Mouse (Mus musculus) liver, embryonic 14.5 days (tissue): ENCODE results near the gene Stat5b.

Source experiments
- CTCF ChIP-seq: IDR thresholded peaks from 2 replicates; pipeline ENCODE4 v1.5.1; 2016; ENCODE audit warnings: antibody characterized with exemption, low read depth, control low read depth
- EP300 ChIP-seq: IDR thresholded peaks from 2 replicates; pipeline ENCODE4 v1.6.1; 2016; ENCODE audit warnings: antibody characterized with exemption, low read depth

DNA sequence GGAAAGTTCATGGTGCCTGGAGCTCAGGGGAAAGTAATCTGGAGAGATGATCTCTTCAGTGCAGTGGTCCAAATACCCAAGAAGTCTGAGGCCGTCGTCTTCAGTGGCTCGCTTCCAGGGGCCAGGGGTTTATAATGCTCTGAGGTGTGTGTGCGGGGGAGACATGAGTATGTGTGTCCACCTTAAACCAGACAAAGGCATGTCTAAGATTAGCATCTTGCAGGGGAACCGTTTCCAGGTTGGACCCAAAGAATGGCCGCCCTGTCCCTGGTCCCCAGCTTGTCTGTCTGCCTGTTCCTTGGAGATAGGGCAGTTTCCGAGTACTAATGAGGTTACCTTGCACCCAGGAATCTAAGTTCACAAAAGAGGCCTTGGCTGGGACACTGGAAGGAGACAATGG lies 87.7 kb downstream of the Stat5b start, which contains the start of gene Hcrt:
- TF ChIP-seq CTCF (no peak), EP300 (no peak)
